Mouse (Mus musculus) forebrain, embryonic 16.5 days (tissue): ENCODE results near the gene Klhl42. TPM values are rescaled to one million over a fixed set of nuclear protein-coding genes. Genes with fewer than 3 reads are reported as not detected.

Experiments
- ATAC-seq: fragments of 200-750 bp; cut with Nextera tagmentation; 2 replicates; pipeline ENCODE4 v1.8.0; 2017; ENCODE audit warnings: mild to moderate bottlenecking, moderate library complexity
- H3K27ac ChIP-seq: fragments of 300-500 bp; sonication (generic); 2 replicates; pipeline ENCODE4 v1.5.1; 2014; ENCODE audit warnings: low read length, control low read depth
- H3K27me3 ChIP-seq: fragments of 300-500 bp; sonication (generic); replicated peaks from 2 replicates; pipeline ENCODE4 v1.6.1; 2014; ENCODE audit warnings: low read length; ENCODE audit not compliant: control insufficient read depth, insufficient read depth
- H3K36me3 ChIP-seq: fragments of 300-500 bp; sonication (generic); 2 replicates; pipeline ENCODE4 v1.6.1; 2014; ENCODE audit not compliant: control insufficient read depth, insufficient read depth
- H3K4me1 ChIP-seq: fragments of 300-500 bp; sonication (generic); replicated peaks from 2 replicates; pipeline ENCODE4 v1.6.1; 2014; ENCODE audit warnings: low read length; ENCODE audit not compliant: control insufficient read depth, insufficient read depth
- H3K4me2 ChIP-seq: fragments of 300-500 bp; sonication (generic); 2 replicates; pipeline ENCODE4 v1.6.1; 2014; ENCODE audit warnings: mild to moderate bottlenecking, low read length, control low read depth
- H3K4me3 ChIP-seq: fragments of 300-500 bp; sonication (generic); replicated peaks from 2 replicates; pipeline ENCODE4 v1.5.1; 2014; ENCODE audit warnings: mild to moderate bottlenecking, low read length, control low read depth
- H3K9ac ChIP-seq: fragments of 300-500 bp; sonication (generic); replicated peaks from 2 replicates; pipeline ENCODE4 v1.6.1; 2014; ENCODE audit warnings: low read depth, low read length, control low read depth
- H3K9me3 ChIP-seq: fragments of 300-500 bp; sonication (generic); 2 replicates; pipeline ENCODE4 v1.6.1; 2016; ENCODE audit warnings: low read length; ENCODE audit not compliant: control insufficient read depth
- WGBS: fragments of 180-500 bp; shearing (Covaris S2); extraction: QIAGEN DNeasy Blood & Tissue Kit; methylation state at CpG from one replicate; pipeline ENCODE4 v1.1.7; 2014; 5-methylcytosine and 5-hydroxymethylcytosine counted together
- polyA plus RNA-seq: library from polyadenylated mRNA; unstranded; fragments of >200 nt; fragmentation: Nextera tagmentation; extraction: Ambion mirVana; gene quantifications from 2 replicates; pipeline ENCODE4 v1.2.1, GENCODE M21; 2015

The Klhl42 gene
- polyA plus RNA-seq, 1 experiment from 2014 or later: 6.5 TPM

DNA sequence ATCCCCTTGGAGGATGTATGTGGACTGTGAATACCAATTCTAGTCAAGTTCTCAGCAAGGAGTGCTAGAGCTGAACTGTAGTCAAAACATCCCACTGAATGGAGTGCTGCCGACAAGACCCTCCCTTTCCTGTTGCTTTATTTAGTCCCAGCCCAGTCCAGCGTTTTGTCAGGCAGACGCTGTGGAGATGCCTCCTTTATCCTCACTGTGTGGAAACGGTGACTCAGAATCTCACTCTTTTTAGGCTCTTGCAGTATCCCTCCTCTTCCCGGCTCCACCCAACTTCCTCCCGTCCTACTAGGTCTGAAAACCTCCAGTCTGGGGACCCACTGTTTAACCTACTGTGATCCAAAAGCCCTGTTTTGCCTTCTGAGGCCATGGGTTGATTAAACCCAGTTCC is 30.1 kb downstream of the Klhl42 start:
- WGBS: 53% methylated on average over 6 of the region's 6 CpGs
- no peaks in the 10 kb centered on the region for H3K27me3 ChIP-seq
- no peak overlapping the region for H3K9ac ChIP-seq
- H3K4me2 ChIP-seq: no peak overlapping the region
- no peaks in the 10 kb centered on the region for H3K36me3 ChIP-seq
- no peaks in the 10 kb centered on the region for H3K9me3 ChIP-seq
- H3K27ac ChIP-seq: no peak overlapping the region
- ATAC-seq: no peak
- H3K4me3 ChIP-seq: no peak overlapping the region
- no peaks in the 10 kb centered on the region for H3K4me1 ChIP-seq

GRCm38 (mm10) chr6:147127239-147127638 is 36.1 kb downstream of the Klhl42 start:
- H3K4me1 ChIP-seq: no peaks in the 10 kb centered on the region
- no peak overlapping the region for H3K4me2 ChIP-seq
- H3K4me3 ChIP-seq: no peak overlapping the region
- no peaks in the 10 kb centered on the region for H3K27me3 ChIP-seq
- 0 out of 2 replicates have a peak, but pooled peaks have one; percentile 18 for ATAC-seq
- no peaks in the 10 kb centered on the region for H3K9me3 ChIP-seq
- no peaks in the 10 kb centered on the region for H3K36me3 ChIP-seq
- no peak overlapping the region for H3K9ac ChIP-seq
- H3K27ac ChIP-seq: no peak overlapping the region
- 80% methylated on average over 10 of the region's 10 CpGs for WGBS

- no peak overlapping the region for H3K4me2 ChIP-seq
- H3K9me3 ChIP-seq: no peaks in the 10 kb centered on the region
- H3K4me1 ChIP-seq: no peaks in the 10 kb centered on the region
- no peaks in the 10 kb centered on the region for H3K36me3 ChIP-seq
- no peaks in the 10 kb centered on the region for H3K27me3 ChIP-seq
- no peak overlapping the region for H3K9ac ChIP-seq
- no peak for ATAC-seq
- 79% methylated on average over 3 of the region's 3 CpGs for WGBS
- no peak overlapping the region for H3K27ac ChIP-seq
- H3K4me3 ChIP-seq: no peak overlapping the region
These were observed 47.1 kb downstream of the Klhl42 start for GRCm38 (mm10) chr6:147138260-147138659.

- Histone ChIP-seq H3K27me3 (no peaks in the 10 kb centered on the region), H3K4me2 (no peak overlapping the region), H3K4me1 (peaks cover 4% of the 10 kb centered on the region; the same call in 1 of the 2 replicates), H3K27ac (no peak overlapping the region), H3K9ac (no peak overlapping the region), H3K9me3 (no peaks in the 10 kb centered on the region), H3K4me3 (no peak overlapping the region), H3K36me3 (no peaks in the 10 kb centered on the region)
- 99% methylated on average over 7 of the region's 7 CpGs for WGBS
- ATAC-seq: no peak
These were observed 49.5 kb downstream of the Klhl42 start for GRCm38 (mm10) chr6:147140600-147141154.

DNA sequence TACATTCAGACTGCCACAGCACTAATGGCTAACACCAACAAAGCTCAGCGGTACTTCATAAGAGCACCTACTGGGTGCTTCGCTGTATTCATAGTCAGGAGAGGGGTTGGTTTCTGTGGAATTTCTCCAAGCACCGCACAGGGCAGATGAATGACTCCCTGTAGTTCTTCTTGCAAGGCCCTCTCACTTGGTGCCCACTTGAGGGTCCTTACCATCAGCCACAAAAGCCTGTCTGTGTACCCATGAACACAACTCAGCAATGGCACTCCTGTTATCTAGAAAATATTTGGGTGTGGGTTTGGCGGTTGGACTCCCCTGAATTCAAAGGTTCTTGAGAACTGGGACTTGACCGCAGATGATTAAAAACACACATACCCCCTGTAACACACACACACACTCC is 53.5 kb downstream of the Klhl42 start:
- no peaks in the 10 kb centered on the region for H3K9me3 ChIP-seq
- no peak overlapping the region for H3K4me2 ChIP-seq
- H3K4me3 ChIP-seq: no peak overlapping the region
- WGBS: 94% methylated on average over 5 of the region's 5 CpGs
- H3K36me3 ChIP-seq: no peaks in the 10 kb centered on the region
- no peak overlapping the region for H3K9ac ChIP-seq
- no peak overlapping the region for H3K27ac ChIP-seq
- H3K4me1 ChIP-seq: peaks cover 4% of the 10 kb centered on the region; the same call in 1 of the 2 replicates
- no peaks in the 10 kb centered on the region for H3K27me3 ChIP-seq
- ATAC-seq: no peak

- Histone ChIP-seq H3K4me3 (no peak overlapping the region), H3K9ac (no peak overlapping the region), H3K4me1 (peaks cover 4% of the 10 kb centered on the region; the same call in 1 of the 2 replicates), H3K27ac (no peak overlapping the region), H3K36me3 (no peaks in the 10 kb centered on the region), H3K9me3 (no peaks in the 10 kb centered on the region), H3K27me3 (no peaks in the 10 kb centered on the region), H3K4me2 (no peak overlapping the region)
- 28% methylated on average over 2 of the region's 2 CpGs for WGBS
- ATAC-seq: peak; percentile 98
These were observed 54.1 kb downstream of the Klhl42 start for GRCm38 (mm10) chr6:147145277-147145676.

DNA sequence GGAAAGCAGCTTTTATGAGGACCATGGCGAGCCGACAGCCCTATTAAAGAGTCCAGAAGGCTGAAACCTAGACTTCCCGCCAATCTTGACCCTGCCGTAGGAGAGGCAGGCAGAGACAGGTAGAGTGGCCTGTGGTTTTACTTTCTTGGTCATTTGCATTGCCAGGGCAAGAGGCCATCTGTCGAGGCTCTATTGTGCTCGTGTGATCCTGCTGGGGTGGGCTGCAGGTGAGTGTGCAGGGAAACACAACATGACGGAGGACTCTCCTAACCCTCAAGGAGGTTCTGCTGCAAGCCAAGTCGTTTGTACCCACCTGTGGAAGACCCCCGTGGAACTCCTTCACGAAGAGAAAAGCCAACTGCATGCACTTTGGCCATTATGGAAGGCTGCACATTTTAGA is 54.6 kb downstream of the Klhl42 start:
- Histone ChIP-seq H3K9me3 (no peaks in the 10 kb centered on the region), H3K27ac (no peak overlapping the region), H3K4me1 (peaks cover 4% of the 10 kb centered on the region; the same call in 1 of the 2 replicates), H3K4me2 (no peak overlapping the region), H3K4me3 (no peak overlapping the region), H3K36me3 (no peaks in the 10 kb centered on the region), H3K27me3 (no peaks in the 10 kb centered on the region), H3K9ac (no peak overlapping the region)
- no peak for ATAC-seq
- WGBS: 67% methylated on average over 10 of the region's 10 CpGs

DNA sequence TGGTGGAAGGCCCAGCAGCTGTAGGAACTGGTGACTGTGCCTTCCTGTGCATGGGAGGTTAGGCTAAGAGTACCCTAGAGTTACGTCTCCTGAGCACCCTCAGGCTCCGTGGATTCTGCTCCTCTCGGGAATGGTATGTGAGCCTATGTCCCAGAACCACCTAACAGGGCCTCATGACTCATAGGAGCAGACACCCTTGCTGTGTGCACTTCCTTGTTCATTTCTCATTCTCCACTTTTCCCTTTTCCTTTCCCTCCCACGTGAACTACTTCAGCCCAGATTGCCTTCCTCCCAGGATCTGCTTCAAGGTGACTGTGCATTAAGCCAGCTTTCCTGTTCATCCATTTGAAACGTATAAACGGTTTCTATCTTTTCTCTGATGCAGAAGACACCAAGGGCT is 59.9 kb downstream of the Klhl42 start:
- 91% methylated on average over 6 of the region's 6 CpGs for WGBS
- no peak overlapping the region for H3K9ac ChIP-seq
- H3K4me1 ChIP-seq: no peaks in the 10 kb centered on the region
- H3K9me3 ChIP-seq: no peaks in the 10 kb centered on the region
- no peak overlapping the region for H3K27ac ChIP-seq
- H3K27me3 ChIP-seq: no peaks in the 10 kb centered on the region
- H3K4me3 ChIP-seq: no peak overlapping the region
- H3K36me3 ChIP-seq: no peaks in the 10 kb centered on the region
- no peak for ATAC-seq
- H3K4me2 ChIP-seq: no peak overlapping the region

GRCm38 (mm10) chr6:147151839-147152238 is 60.7 kb downstream of the Klhl42 start:
- Histone ChIP-seq H3K9ac (no peak overlapping the region), H3K9me3 (no peaks in the 10 kb centered on the region), H3K36me3 (no peaks in the 10 kb centered on the region), H3K27ac (no peak overlapping the region), H3K4me1 (no peaks in the 10 kb centered on the region), H3K4me3 (no peak overlapping the region), H3K27me3 (no peaks in the 10 kb centered on the region), H3K4me2 (no peak overlapping the region)
- no peak for ATAC-seq

DNA sequence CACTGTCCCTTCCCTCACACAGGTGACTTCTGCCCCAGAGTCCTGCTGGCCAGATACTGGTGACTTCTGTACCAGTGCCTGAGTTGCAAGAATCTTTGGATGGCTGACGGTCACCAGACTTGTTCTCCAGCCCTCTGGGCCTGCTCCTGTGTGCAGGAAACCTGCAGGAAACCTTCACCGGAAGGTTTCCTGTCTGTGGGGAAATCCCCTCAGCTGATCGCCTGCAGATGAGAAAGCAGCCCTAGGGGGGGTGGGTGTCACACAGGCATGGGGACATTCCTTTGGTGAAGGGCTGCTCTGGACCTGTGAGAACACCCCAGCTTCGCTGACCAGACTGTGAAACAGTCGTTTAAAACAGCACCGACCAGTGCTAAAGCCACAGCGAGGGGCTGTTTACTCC is 63.9 kb downstream of the Klhl42 start:
- Histone ChIP-seq H3K36me3 (no peaks in the 10 kb centered on the region), H3K27ac (no peak overlapping the region), H3K4me3 (no peak overlapping the region), H3K4me1 (no peaks in the 10 kb centered on the region), H3K9ac (no peak overlapping the region), H3K9me3 (no peaks in the 10 kb centered on the region), H3K27me3 (no peaks in the 10 kb centered on the region), H3K4me2 (no peak overlapping the region)
- ATAC-seq: no peak
- 87% methylated on average over 7 of the region's 7 CpGs for WGBS
